Mouse (Mus musculus) liver, embryonic 14.5 days (tissue): ENCODE measurements around the gene Heatr3. TPM values are rescaled to one million over a fixed set of nuclear protein-coding genes. Genes with fewer than 3 reads are reported as not detected.

Experiments
- ATAC-seq: fragments of 200-750 bp; cut with Nextera tagmentation; 2 replicates; pipeline ENCODE4 v1.8.0; 2017; ENCODE audit warnings: moderate number of reproducible peaks, mild to moderate bottlenecking, moderate library complexity; ENCODE audit not compliant: insufficient read depth
- DNase-seq, 3 experiments: peaks; one replicate each; pipeline ENCODE4 v3.0.0-alpha.2; 2012 to 2013; ENCODE audit warnings: low read depth in 3 of 3, low spot score in 3 of 3
- H3K27ac ChIP-seq: fragments of 300-500 bp; sonication (generic); 2 replicates; pipeline ENCODE4 v1.5.1; 2014; ENCODE audit warnings: moderate library complexity, mild to moderate bottlenecking, control low read depth, inconsistent platforms
- H3K27me3 ChIP-seq: fragments of 300-500 bp; sonication (generic); 2 replicates; pipeline ENCODE4 v1.6.1; 2014; ENCODE audit warnings: mild to moderate bottlenecking, low read length, moderate library complexity; ENCODE audit not compliant: control insufficient read depth, insufficient read depth
- H3K36me3 ChIP-seq: fragments of 300-500 bp; sonication (generic); replicated peaks from 2 replicates; pipeline ENCODE4 v1.6.1; 2014; ENCODE audit warnings: low read depth; ENCODE audit not compliant: control insufficient read depth, insufficient read depth
- H3K4me1 ChIP-seq, 2 experiments: fragments of 200-500 bp in 1 of 2; fragments of 300-500 bp in 1 of 2; sonication (generic) in 1 of 2; replicated peaks; 2 replicates each; pipeline ENCODE4 v1.6.1; 2012 to 2014; ENCODE audit warnings: antibody characterized with exemption in 1 of 2, inconsistent platforms in 1 of 2, low read length in 1 of 2; ENCODE audit not compliant: control insufficient read depth in 2 of 2, insufficient read depth in 2 of 2
- H3K4me2 ChIP-seq: fragments of 300-500 bp; sonication (generic); 2 replicates; pipeline ENCODE4 v1.6.1; 2014; ENCODE audit warnings: low read depth, mild to moderate bottlenecking, control low read depth, moderate library complexity
- H3K4me3 ChIP-seq, 2 experiments: fragments of 200-500 bp in 1 of 2; fragments of 300-500 bp in 1 of 2; sonication (generic) in 1 of 2; 2 replicates each; pipeline ENCODE4 v1.5.1; 2012 to 2014; ENCODE audit warnings: low read depth in 2 of 2, low read length in 2 of 2, mild to moderate bottlenecking in 2 of 2, control low read depth in 1 of 2, inconsistent platforms in 1 of 2, moderate library complexity in 1 of 2; ENCODE audit not compliant: insufficient read depth in 1 of 2
- H3K9ac ChIP-seq: fragments of 300-500 bp; sonication (generic); replicated peaks from 2 replicates; pipeline ENCODE4 v1.6.1; 2014; ENCODE audit warnings: mild to moderate bottlenecking, control low read depth, moderate library complexity
- H3K9me3 ChIP-seq: fragments of 300-500 bp; sonication (generic); 2 replicates; pipeline ENCODE4 v1.6.1; 2016; ENCODE audit warnings: low read length, mixed read lengths; ENCODE audit not compliant: control insufficient read depth
- CTCF ChIP-seq: IDR thresholded peaks from 2 replicates; pipeline ENCODE4 v1.5.1; 2016; ENCODE audit warnings: antibody characterized with exemption, low read depth, control low read depth
- EP300 ChIP-seq: IDR thresholded peaks from 2 replicates; pipeline ENCODE4 v1.6.1; 2016; ENCODE audit warnings: antibody characterized with exemption, low read depth
- WGBS: fragments of 180-500 bp; shearing (Covaris S2); extraction: QIAGEN DNeasy Blood & Tissue Kit; methylation state at CpG from one replicate; pipeline ENCODE4 v1.1.7; 2014; ENCODE audit not compliant: insufficient replicate concordance; 5-methylcytosine and 5-hydroxymethylcytosine counted together
- polyA plus RNA-seq, 2 experiments: library from polyadenylated mRNA; depleted of rRNA in 1 of 2; stranded (reverse) in 1 of 2; unstranded in 1 of 2; fragments of >200 nt; fragmentation: Nextera tagmentation in 1 of 2; extraction: Ambion mirVana in 1 of 2; gene quantifications; 2 replicates each; pipeline versions ENCODE4 v1.2.1 to v1.2.3; 2012 to 2014

Gene Heatr3
- polyA plus RNA-seq (2012; rRNA removed) (13.8 and 17.3 TPM in 2 replicates), polyA plus RNA-seq (2014; fragmentation: Nextera tagmentation; extraction: Ambion mirVana) (23.3 and 26.8 TPM in 2 replicates)

DNA sequence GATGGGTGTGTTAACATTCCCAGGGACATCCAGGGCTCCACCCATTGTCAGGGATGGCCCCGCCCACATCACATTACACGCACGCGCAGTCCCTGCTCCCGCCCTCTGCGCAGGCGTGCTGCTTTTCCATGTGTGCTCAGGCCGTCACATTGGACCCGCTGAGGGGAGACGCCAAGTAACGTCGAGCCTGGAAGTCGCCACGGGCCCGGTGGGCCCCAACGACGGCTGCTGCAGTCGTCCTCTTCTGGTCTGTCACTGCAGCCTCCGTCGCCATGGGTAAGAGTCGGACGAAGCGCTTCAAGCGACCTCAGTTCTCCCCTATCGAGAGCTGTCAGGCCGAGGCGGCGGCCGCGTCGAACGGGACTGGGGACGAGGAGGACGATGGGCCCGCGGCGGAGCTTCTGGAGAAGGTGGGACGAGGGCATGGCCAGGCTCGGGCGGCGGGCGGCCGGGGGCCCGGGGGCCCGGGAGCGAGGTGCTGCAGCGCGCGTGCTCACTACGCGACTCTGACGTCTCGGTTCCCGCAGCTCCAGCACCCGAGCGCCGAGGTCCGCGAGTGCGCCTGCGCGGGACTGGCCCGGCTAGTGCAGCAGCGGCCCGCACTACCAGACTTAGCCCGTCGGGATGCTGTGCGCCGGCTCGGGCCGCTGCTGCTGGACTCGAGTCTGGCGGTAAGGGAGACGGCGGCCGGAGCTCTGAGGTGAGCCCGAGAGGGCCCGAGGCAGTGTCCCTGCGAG, at the start of gene Heatr3:
Gene Heatr3, plus strand, starts transcription at position 108 of the 737 bp plus-strand sequence.
- peaks cover 39% of the 10 kb centered on the region for H3K36me3 ChIP-seq
- no peaks in the 10 kb centered on the region for H3K9me3 ChIP-seq
- H3K4me1 ChIP-seq, result peaks cover 4 to 8% of the 10 kb centered on the region in 2 experiments; a peak in 3 of 4 replicates
- WGBS, result under 1% methylated on average over 79 of the region's 79 CpGs
- peak within 1 kb of the TSS; percentile 80 to 98 for H3K4me3 ChIP-seq
- no peaks in the 10 kb centered on the region for H3K27me3 ChIP-seq
- DNase-seq, result peak; percentile 79 to 84 (median 83)
- TF ChIP-seq CTCF (peak; percentile 50), EP300 (no peak)
- peak within 1 kb of the TSS; percentile 87 for H3K9ac ChIP-seq
- ATAC-seq, result peak; percentile 96
- peak within 1 kb of the TSS; percentile 77 for H3K27ac ChIP-seq
- peak within 1 kb of the TSS; percentile 94 for H3K4me2 ChIP-seq

DNA sequence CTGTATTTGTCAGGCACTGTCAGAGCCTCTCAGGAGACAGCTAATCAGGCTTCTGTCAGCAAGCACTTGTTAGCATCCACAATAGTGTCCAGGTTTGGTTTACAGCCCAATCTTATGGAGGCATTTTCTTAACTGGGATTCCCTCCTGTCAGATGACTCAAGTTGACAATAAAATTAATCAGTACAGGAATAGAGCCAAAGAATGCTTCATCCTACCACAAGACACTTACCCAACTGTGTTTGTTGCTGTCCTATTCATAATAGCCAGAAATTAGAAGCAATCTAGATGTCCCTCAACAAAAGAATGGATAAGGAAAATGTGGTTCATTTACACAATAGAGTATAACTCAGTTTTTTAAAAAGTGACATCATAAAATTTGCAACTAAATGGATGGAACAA, 49.6 kb upstream of the Heatr3 start:
- H3K4me3 ChIP-seq, result no peak overlapping the region
- no peak overlapping the region for H3K9ac ChIP-seq
- H3K4me1 ChIP-seq, result no peaks in the 10 kb centered on the region
- no peaks in the 10 kb centered on the region for H3K9me3 ChIP-seq
- H3K36me3 ChIP-seq, result no peaks in the 10 kb centered on the region
- DNase-seq (no peak), ATAC-seq (no peak)
- TF ChIP-seq EP300 (no peak), CTCF (no peak)
- no peaks in the 10 kb centered on the region for H3K27me3 ChIP-seq
- no peak overlapping the region for H3K27ac ChIP-seq
- H3K4me2 ChIP-seq, result no peak overlapping the region

DNA sequence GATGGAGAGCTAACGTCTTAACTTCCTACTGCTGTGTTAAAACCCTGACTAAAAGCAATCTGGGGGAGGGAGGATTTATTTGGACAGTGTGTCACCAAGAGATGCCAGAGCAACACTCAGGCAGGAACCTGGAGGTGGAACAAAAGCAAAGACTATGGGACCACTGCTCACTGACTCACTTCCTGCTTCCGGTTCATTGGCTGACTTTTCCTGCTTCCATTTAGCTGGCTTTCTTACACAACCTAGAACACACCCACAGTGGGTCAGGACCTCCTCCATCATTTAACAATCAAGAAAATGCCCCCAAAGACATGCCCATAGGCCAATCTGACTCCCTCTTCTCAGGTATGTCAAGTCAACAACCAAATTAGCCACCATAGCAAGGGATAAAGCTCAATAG, 46.0 kb upstream of the Heatr3 start:
- no peak for DNase-seq
- H3K9ac ChIP-seq, result no peak overlapping the region
- no peak overlapping the region for H3K4me2 ChIP-seq
- TF ChIP-seq CTCF, result no peak
- TF ChIP-seq EP300, result no peak
- no peak for ATAC-seq
- no peaks in the 10 kb centered on the region for H3K27me3 ChIP-seq
- H3K36me3 ChIP-seq, result no peaks in the 10 kb centered on the region
- no peaks in the 10 kb centered on the region for H3K9me3 ChIP-seq
- 51% methylated on average over 2 of the region's 2 CpGs for WGBS
- no peak overlapping the region for H3K4me3 ChIP-seq
- H3K4me1 ChIP-seq, result no peaks in the 10 kb centered on the region
- no peak overlapping the region for H3K27ac ChIP-seq

DNA sequence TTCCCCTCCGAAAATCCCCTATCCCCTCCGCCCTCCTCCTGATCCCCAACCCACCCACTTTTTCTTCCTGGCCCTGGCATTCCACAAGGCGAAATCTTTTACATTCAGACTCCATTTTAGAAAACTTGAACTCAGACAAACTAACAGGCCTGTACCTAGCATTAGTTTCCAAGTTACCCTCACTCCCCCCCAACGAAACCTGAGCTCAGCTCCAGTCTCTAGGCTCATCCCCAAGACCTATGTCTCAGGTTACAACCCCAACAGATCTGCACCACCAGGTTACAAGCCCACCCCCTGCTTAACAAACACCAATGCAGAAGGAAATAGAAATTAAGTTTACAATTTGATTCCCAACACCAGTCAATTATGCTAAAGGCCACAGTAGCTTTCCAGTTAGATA, 44.3 kb upstream of the Heatr3 start:
- Histone ChIP-seq H3K4me2 (no peak overlapping the region), H3K27me3 (no peaks in the 10 kb centered on the region), H3K4me1 (no peaks in the 10 kb centered on the region), H3K27ac (no peak overlapping the region), H3K9ac (no peak overlapping the region), H3K9me3 (no peaks in the 10 kb centered on the region), H3K36me3 (no peaks in the 10 kb centered on the region), H3K4me3 (no peak overlapping the region)
- 59% methylated on average over 4 of the region's 4 CpGs for WGBS
- DNase-seq, result no peak
- TF ChIP-seq CTCF (no peak), EP300 (no peak)
- ATAC-seq, result no peak

DNA sequence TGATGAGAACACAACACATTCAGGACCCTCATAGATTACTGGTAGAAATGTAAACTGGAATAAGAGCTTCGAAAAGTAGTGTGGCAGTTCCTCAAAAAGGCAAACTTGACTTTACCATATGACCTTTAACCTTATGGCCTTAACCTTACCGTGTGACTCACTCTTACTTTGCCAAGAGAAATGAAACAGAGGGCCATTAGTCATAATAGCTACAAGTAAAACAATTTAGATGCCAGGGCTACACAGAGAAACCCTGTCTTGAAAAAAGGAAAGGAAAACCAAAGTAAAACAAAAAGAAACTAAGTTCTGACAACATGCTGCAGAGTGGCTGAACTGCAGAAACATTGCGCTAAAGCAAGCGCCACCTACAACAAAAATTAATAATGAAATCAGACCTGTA, 38.8 kb upstream of the Heatr3 start:
- H3K4me3 ChIP-seq, result no peak overlapping the region
- DNase-seq (no peak), ATAC-seq (no peak)
- TF ChIP-seq EP300, result no peak
- TF ChIP-seq CTCF, result no peak
- no peak overlapping the region for H3K4me2 ChIP-seq
- H3K9me3 ChIP-seq, result no peaks in the 10 kb centered on the region
- no peaks in the 10 kb centered on the region for H3K36me3 ChIP-seq
- WGBS, result 70% methylated on average over 4 of the region's 4 CpGs
- H3K9ac ChIP-seq, result no peak overlapping the region
- no peaks in the 10 kb centered on the region for H3K27me3 ChIP-seq
- no peak overlapping the region for H3K27ac ChIP-seq
- H3K4me1 ChIP-seq, result no peaks in the 10 kb centered on the region
